Mouse (Mus musculus) embryo, embryonic 11.5 days (tissue): ENCODE measurements at regions not wholly inside any gene's neighbourhood (a gene's known extent, or its start where the extent isn't known, plus 50 kb on each side); places are given as distances from the start of the nearest gene placed in this dataset.

Experiments used
- DNase-seq: peaks from one replicate; pipeline ENCODE4 v3.0.0-alpha.2; 2012; ENCODE audit warnings: low read depth, low spot score

DNA sequence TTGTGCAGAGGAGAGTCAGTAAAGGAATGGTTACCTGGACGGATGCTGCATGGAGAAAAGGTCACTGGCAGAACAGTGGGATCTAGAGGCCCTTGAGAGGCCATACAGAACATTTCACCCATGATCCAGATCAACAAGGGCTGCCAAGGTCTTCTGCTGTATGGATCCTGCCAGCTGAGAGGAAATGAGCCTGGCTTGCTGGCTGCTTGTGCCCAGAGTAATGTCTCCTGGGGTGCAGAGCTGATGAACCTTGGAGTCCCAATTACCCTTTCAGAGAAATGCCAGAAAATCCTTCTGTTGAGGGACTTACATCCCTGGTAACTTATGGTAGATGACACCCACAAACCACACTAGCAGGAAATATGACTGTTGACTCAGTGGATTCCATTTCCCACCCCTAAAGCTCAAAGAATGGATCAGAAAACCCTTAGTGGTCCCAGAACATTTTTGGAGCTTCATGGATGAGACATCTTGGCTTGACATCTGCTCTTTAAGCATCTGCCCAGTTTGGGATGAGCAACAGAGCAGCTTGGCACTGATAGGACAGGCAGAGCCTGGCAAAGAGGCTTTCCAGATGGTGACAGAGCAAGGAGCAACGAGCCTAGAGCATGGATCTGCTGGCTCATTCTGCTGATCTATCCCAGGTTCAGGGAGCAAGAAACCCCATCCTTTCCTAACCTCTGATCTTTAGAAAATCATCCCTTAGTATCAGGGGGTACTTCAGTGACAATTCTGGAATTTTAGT is 416.6 kb downstream of the Adra2a start:
- no peak for DNase-seq

DNA sequence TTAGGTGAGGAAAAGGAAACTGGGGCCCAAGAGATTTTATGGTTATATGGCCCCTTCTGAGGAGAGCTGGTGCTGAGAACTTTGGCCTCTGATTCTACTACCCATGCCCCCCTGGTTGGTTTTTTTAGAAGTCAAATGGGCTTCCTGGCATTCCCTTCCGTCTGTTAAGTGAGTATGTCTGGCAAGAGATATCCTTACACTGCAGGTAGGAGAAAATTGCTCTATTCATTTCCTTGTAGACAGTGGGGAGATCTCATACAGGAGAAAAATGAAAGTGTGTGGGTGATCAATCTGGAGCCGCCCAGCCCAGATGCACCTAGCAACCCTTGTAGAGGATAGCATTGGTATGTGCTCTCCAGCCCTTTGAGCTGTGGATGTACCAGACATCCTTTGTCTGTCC is 418.5 kb downstream of the Adra2a start:
- DNase-seq = no peak

DNA sequence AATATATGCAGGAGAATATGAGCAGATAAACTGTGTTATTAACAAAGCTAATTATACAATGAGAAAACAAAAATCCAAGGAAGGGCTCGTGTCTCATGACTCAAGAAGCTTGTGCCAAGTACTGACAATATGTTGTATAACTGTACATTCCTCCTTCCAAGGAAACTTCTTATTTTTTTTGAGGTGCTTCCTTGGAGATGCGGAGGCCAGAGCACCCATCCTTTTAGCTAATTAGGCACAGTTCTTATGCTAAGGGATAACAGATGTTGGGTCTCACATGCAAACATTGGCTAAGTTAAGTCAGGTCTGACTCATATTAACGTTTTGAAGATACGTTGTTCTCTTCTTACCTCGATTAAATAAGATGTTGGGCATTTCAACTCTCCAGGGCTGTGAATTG is 426.1 kb downstream of the Adra2a start:
- DNase-seq = no peak

DNA sequence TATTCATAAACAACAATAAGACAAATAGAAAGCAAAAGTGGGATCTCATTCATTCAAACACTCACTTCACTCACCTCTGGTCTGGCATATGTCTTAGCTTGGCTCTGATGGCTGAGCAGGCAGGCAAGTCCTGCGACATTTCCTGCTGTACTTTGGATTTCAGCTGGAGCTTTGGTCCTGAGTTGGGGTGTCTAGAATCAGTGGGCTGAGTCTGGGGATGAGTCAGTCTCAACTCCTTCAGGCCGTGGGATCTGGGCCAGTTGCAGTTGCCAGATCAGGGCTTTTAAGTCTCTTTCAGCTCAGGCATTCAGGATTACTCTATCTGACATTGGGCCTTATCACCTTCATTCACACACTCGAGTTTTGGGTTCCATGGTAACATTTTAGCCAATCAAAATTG is 454.1 kb downstream of the Adra2a start:
- no peak for DNase-seq

DNA sequence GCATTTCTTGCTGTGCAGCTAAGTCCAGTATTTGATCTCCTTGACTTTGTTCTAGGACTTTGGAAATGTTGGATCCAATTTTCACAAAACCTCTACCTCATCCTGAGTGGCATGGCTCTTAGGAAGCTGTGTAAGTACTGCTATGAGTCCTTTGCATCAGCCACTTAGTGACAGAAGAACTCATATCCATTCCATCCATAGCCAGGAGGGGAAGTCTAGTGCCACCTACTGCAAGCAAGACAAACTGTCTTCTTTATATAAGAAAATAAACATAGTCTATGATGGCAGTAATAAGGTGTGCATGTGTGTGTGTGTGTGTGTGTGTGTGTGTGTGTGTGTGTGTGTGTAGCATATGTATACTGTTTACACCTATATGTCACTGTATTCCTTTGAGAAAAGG is 489.9 kb downstream of the Adra2a start:
- DNase-seq = no peak

DNA sequence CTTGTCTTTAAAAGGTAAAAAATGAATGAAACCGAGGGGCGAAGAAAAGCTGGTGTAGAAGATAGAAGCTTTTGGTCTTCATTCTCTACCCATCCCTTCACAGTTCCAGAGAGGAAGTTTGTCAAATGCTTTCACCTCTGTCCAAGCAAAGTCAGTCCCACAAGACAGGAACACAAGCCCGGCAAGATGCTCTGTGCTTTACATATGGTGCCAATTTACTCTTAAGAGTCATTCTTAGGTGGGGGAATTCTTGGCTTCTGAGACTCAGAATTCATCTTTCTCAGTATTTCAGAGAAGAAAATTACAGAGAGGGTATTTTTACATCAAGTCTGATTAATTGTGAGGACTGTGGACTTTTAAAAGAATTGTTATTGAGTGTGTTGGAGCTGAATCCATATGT is 511.4 kb downstream of the Adra2a start:
- no peak for DNase-seq

DNA sequence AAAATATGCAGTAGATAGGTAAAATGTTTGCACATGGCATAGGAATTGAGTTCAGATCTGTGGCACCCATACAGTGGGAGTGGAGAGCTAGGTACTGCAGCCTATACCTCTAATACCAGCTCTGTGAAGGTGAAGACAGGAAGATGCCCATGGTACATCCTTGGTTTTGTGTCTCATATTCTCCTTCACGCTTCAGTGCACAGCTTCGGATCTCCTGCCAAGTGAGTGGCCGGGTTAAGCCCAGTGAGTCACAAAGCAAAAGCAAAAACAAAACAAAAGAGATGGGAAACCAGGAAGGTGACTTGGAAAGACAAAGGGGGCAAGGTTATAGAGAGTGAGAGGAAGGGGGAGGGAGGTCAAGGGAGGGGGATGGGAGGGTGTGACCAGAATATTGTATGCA is 514.0 kb downstream of the Adra2a start:
- no peak for DNase-seq

DNA sequence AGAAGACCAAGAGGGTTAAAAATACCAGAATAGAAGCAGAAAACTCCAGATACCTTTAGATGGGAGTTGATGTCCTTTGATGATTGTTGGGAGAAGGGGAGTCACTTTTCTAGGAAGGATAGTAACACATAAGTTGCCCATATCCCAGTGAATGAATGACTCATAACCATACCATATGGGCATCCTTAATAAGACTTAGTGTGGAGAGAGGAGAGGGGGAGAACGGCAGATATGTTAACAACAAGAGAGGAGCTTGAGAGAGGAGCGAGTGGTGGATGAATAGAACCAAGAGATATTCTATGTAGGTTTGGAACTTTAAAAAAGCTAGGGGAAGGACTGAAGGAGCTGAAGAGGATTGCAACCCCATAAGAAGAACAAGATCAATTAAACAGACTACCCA is 539.6 kb downstream of the Adra2a start:
- DNase-seq = no peak

DNA sequence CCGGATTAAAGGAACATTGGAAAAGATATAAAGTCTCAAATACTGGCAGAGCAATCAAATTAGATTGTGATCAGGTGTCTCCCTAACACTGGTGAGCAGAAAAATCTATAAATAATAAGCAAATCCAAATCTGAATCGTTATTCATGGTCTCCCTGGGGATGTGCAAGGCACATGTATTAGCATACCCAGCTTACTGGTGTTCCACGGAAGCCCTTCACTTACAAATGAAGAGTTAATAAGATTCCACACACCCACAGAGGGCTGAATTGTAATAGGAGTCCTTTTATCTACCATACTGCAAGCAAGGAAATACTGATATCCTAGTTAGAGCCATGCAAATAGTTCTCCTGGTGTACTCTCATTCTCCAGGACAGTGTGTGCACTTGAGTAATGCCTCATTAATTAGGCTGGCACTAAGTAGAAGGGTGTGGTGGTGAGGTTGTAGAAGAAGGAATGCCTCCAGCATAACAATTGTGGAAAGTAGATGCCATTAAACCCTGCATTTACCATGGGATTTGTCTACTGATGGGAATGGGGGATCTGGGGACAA is 540.8 kb downstream of the Adra2a start:
- no peak for DNase-seq

DNA sequence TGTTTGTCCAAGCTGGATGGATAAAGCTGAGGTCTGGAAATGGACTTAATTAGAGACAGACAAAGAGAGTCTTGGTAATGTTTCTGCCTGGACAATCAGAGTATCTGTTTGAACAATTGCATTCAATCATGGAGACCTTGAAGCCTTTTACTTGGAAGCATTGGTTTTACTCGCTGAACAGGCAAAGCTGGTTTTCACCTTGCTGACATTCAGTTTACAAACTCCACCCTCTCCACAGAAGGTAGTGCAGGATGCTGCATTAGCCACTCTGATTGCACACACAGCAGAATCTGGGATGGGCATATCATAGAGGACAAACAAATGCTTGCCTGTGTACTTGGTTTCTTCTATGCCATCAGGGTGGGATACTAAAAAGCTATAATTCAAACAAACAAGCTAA is 541.4 kb downstream of the Adra2a start:
- no peak for DNase-seq

DNA sequence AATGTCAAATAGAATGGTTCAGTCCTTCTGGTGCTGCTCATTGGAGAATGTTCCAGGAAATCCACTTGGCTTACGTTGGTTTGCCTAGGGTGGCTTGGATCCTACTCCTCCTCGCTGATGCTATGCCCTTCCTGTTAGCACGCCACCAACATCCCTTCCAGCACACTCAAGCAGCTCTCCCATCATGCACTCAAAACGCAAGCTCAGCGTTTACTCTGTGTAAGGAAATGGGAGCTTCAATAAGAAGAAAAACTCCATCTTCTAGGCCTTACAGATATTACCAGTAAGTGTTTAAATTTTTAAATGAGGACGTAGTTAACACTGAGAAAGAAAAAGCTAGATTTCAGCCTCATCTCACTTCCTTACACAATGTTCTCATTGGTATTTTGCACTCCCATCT is 523.7 kb downstream of the Gpam start:
- no peak for DNase-seq

DNA sequence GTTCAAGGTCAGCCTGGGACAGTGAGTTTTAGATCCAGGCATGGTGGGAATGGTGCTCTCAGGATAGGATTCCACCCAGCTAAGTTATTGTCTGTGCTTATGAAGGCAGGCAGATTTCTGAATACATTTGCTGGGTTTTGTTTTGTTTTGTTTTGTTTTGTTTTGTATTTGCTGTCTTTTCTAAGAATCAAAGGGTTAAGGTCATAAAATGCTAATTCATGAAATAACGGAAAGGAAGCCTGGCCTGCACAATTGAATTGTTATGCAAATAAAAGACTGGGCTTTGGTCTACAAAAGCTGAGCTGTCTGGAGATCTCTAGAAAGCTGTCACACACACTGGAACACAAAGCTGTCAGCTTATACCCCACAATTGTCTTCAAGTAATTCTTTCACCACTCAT is 521.7 kb downstream of the Gpam start:
- DNase-seq = no peak

DNA sequence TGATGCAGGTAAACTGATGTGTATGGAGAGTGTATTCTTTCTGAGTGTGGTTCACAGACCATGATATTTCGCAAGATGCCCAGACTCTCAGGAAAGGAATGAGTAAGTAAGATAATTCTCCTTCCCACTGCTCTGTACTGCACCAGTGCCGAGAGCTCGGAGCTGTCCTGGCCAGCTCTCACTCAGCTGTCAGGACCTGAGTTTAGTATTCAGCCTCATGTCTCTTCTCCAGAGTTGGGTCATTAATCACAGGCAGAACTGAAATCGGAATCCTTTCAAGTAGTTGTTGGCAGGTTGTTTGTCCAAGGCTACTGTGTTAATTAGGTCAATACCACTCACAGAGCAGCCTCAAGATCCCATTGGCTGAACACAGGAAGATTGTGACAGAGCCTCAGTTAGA is 510.1 kb downstream of the Gpam start:
- no peak for DNase-seq
